Mouse (Mus musculus): ENCODE measurements around the gene Fancd2os.

Gene Fancd2os

DNA sequence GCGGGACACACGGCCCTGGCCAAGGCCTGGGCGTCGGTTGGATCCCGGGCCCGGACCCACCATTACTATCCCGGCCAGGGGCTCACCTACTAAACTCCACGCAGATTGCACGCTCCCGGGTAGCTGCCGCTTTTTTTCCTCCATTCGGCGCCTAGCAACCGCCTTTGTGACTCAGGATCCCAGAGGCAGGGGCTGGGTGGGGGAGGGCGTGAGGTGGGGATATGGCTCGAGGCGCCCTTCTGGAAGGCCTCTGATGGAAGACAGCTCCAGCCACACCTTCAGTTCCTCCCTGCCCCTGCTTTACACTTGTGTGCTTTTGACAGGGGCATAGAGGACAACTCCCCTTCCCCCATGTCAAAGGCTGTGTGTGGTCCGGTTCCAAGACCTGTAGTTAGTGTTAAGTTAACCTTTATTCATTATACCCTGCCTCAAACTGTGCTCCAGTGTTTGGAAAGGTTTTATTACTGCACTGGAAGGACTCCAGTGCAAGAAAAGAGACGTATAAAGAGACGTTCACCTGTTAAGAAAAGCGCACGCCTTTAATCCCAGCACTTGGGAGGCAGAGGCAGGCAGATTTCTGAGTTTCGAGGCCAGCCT lies at the start of gene Fancd2os:
Fancd2os (minus strand) TSS at position 173 of the 597 bp plus-strand sequence.
- no peak for DNase-seq

DNA sequence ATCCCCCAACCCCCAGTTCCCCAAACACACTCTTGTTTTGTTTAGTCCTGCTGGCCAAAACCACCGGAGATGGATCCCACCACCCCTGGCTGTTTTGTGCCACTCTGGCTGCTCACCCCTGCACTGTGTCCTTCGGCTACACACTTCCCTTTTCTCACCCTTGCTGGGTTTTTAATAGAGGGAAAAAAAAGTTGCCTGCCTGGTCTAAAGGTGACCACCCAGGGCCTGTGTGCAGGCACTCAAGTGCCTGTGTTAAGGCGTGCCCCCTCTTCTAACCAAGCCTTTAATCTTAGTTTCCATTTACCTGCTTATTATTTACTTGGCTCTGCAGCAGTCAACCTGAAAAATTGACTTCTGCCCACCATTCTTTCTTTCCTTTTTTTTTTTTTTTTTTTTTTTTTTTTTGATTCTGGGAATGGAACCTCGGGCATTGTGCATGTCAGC lies 49.7 kb upstream of the Fancd2os start:
- no peak for DNase-seq

DNA sequence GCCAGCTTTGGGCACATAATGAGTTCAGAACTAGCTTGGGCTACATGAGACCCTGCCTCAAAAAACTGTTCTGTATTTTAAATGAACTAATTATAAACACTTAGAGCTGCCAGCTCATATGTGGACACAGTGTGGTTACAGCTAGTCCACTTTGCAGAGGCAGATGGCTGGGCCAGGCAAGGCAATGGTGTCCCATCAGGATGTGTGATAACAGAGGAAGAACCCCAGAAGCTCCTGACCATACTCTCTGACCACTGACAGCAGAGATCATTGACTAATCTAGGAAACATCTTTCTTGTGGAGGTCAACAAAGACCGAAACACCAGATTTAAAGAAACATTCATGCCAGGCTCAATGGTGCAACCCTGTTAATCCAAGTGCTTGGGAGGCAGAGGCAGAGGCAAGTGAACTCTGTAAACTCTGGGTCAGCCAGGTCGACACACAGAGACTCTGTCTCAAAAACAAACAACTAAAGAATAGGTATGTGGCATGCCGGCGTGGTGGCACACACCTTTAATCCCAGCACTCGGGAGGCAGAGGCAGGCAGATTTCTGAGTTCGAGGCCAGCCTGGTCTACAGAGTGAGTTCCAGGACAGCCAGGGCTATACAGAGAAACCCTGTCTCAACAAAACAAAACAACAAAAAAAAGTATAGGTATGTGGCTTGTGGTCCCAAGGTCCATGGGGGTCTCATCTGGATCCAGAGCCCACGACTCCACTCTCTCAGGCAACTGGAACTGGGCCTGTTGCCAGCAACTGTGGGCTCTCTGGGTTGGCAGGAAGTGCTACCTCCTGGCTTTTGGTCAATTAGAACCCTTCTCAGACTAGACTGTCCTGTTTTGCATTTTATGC lies 49.1 kb upstream of the Fancd2os start:
- DNase-seq = no peak

DNA sequence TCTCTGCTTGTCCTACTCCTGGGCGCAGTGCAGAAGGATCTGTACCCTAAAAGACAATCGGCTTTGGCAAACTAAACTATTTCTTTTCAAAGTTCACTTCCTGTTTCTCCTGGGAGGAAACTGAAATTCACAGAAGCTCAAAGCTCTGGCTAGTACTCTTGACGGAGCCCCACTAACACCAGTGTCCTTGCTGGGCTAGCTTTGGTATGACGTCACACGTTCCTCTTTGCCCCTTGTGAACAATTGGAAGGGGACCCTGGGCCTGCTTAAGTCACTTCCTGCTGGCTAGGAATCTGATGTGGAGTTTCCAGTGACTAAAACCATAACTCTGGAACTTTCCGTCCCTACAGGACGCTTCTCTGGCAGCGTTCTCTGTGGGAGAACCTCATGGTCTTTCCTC lies 44.3 kb upstream of the Fancd2os start:
- DNase-seq = no peak

DNA sequence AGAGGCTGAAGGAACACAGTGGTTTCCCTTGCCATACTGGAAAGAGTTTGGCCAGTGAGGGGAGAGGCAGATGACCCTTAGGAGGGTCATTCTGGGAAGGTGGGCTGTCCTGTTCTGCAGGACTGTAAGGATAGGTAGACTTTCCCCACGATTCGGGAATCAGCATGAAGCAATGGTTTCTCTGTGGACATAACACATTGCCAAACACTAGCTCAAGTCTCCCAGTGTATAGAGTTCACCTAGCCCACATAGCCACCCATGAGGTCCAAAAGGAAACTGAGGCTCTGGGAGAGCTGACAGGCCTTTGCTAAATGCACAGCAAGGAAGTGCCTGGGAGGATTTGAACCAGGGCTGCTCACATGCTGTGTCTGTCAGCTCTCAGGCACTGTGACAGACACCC lies 43.5 kb upstream of the Fancd2os start:
- DNase-seq = no peak

DNA sequence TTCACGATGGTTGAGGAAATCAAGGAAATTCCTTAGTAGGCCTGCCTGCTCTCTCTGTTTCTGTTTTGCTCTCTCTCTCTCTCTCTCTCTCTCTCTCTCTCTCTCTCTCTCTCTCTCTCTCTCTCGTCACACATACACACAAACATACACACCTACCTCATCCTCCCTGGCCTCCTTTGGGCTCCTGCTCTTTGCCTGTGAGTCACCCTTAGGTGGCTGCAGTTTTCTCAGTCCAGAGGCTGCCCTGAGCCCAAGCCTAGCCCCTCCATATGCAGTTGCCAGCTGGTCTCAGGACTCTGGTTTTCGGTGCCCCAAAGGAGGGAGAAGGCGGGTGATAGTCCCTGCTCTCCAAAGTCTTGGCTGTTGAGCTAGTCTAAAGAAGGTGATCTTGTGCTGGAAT lies 42.5 kb upstream of the Fancd2os start:
- no peak for DNase-seq

DNA sequence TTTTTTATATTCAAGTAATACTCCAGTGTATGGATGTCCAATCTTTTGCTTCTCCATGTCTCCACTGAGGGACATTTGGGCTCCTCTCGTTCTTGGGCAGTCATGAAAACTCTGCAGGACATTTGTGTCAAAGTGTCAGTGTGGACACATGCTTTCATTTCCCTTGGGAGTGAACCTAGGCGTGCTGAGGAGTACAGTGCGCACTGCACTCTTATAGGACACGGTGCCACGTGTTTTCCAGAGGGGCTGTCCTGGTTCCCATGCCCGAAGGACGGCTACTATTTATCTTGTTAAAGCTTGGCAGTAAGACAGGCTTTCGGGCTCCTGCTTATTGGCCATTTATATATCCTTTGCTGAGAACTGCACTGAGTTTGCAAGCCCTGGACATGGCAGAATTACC lies 42.1 kb upstream of the Fancd2os start:
- no peak for DNase-seq

DNA sequence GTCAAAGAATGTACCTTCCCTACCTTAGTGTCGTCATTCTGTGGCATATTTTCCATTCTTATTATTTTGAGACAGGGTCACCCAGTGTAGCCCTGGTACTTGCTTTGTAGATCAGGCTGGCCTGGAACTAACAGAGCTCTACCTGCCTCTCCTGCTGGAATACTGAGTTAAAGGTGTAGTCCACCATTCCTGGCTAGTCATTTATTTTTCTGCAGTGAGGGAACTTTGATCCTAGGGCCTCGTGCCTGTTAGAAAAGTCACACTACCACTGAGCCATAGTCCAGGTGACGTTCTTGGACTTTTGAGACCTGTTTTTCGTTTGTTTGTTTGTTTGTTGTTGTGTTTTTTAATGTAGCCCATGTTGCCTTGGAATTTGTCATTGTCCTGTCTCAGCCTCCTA lies 38.7 kb upstream of the Fancd2os start:
- no peak for DNase-seq

DNA sequence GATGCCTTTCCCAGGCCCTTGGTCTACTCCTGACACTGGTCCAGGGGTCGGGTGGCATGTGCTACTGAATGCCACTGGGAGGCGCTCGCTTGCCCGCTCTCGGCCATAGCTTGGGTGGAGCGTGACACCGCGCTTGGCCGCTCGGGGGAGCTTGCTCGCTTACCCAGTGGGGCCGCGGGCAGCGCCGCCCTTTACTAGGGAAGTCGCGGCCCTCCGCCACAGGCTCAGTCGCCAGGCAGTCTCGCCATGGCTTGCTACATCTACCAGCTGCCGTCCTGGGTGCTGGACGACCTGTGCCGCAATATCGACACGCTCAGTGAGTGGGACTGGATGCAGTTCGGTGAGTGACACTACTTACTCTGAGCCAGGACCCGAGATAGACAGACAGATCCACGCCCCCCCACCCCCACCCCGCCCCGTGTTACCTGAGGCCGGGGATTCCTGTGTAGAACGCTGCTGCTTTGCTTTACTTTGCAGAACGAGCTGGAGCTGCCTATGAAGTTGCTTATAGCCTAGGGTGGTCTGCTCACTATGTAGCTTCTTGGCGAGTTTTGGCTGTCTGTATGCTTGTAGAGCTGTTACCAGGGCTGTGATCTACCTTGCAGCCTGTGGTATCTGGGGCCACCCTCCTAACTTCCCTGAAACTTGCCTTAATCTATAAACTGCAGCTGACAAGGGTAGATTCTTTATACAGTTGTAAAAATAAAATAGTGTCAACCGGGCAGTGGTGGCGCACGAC lies 38.0 kb upstream of the Fancd2os start, which contains the start of gene Irak2:
Irak2 (plus strand) TSS at position 166 of the 739 bp plus-strand sequence.
- DNase-seq = peak; percentile 94 to 98

DNA sequence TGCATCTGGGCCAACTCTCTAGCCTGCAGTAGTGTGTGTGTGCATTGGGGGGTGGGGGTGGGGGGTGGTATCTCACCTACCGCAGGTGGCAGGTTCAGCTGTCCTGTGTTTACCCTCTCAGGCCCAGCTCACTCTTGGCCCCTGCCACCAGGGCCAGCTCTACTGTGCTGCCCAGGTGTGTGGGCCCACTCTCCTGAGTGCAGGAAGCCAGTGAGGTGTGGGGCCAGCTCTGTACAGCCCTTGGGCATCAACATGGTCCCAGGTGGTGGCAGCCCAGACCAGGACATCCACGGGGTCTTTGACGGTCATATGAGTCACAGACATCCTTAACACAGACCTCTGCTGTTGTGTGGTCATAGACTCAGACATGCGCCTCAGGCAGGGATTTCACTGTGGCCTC lies 32.3 kb upstream of the Fancd2os start:
- DNase-seq = no peak

DNA sequence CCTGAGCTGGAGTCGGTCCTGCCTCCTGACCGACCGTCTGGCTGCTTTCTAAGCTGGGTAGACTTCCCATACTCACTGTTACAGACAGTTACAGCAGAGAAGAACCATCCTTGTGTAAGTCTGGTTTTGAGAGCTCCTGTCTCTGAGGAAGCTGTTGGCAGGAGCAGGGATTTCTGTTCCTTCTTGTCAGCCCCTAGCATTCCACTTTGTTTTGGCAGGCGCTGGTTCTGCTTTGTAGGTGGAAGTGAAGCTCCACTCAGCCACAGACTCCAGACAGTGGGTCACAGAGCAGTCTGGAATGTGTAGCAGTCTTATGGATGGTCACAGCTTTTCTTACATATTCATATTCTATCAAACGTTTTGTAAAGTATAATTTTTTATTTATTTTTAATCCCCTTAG lies 29.8 kb upstream of the Fancd2os start:
- DNase-seq = no peak

DNA sequence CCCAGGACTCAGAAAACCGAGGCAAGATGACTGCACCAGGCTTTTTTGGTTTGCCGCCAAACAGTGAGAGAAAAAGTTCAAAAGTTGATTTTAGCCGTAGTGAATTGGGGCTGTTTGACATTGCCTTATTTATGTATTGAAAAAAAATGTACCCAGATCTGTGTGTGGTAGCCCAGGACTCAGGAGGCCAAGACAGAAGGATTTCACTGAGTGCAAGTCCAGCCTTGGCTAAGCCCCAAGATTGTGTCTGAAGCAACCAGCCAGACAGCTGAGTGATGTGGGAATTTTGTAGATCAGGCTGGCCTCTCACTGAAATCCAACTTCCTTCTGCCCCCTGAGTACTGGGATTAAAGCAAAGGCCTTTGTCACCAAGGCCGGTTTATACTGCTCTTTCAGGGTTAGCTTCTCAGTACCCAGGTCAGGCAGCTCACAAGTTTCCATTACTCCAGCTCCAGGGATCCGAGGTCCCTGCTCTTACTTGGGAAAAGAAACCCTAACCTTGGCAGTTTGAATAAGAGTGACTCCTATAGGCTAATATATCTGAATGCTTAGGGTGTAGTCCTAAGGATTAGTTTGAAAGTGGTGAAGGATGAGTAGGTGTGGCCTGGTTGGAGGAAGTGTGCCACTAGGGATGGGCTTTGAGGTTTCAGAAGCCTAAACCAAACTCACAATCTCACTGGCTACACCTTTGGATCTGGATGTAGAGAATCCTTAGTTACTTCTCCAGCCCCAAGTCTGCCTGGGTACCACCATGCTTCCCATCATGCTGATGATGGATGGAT lies 24.7 kb upstream of the Fancd2os start:
- peak; percentile 12 to 32 for DNase-seq

DNA sequence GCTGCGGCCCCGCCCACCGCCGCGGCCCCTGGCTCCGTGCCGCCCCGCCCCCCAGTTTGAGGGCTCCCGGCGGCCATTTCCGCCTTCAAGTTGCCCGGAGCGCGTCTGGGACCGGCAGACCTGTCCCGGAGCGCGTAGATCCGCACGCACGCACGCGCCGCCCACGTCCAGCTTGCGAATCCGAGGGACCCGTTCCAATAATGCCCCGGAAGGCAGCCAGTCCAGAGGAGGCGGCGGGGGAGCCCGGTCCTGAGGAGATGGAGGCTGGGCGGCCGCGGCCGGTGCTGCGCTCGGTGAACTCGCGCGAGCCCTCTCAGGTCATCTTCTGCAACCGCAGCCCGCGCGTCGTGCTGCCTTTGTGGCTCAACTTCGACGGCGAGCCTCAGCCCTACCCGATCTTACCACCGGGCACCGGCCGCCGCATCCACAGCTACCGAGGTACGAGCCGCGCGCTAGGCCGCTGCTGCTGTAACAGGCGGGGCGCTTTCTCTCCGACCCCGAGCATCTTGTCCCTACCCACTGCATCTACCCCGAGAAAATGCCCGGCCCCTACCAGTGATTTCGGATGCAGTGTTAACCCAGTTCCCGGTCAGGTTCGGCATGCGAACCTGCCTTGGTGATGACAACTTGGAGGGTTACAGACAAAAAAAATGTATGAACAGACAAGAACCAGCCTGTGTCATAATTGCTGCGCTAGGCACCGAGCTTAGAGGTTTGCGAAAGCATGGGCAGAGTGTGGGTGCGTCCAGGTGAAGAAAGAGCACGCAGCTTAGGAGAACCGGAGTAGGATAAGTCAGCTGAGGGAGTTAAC lies 23.6 kb upstream of the Fancd2os start, which contains the start of gene Vhl:
Vhl (plus strand) TSS at position 19 of the 811 bp plus-strand sequence.
- peak; percentile 85 to 88 for DNase-seq

DNA sequence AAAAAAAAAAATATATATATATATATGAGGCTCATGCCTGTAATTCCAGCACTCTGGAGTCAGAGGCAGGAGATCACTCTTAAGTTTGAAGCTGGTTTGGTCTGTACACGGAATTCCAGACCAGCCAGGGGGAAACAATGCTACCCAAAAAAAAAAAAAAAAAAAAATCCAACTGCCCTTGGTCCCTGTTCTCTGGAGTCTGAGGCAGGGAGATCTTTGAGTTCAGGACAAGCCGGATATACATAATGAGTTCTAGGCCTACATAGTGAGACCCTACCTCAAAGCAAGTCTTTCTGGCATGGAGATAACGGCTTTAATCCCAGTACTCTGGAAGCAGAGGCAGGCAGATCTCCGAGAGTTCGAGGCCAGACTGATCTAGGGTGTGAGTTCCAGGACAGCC lies 22.9 kb upstream of the Fancd2os start:
- DNase-seq = no peak

DNA sequence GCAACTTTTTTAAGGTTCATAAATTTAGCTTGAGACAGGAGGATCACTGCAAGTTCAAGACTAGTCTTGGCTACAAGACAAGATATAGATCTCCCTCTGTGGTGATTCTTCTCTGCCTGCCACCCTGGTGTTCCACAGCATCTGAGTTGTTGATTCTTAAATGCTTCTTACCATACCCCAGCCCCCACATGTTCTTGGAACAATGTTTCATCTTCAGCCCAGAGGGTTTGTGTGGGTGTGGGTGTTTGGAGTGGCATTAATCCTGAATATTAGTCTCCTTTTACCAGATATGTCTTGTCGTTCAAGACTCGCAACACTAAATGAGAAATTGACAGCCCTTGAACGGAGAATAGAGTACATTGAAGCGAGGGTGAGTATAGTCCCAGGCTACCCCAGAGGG lies 15.0 kb upstream of the Fancd2os start:
- no peak for DNase-seq

DNA sequence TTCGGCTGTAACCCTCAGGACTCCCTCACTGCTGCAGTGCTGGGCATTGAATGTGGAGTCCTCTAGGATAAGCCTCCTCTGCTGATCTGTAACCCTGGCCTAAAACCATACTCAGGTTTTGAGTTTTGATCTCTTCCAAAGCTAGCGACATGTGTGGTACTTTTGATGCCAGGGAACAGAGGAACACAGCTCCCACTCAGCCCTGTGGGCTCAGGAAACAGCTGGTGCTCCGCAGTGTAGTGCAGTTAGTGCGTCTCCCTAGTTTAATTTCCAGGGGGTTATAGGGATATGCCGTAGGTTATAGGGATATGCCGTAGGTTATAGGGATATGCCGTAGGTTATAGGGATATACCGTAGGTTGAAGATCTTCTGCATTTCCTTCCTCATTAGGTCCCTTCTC lies 14.5 kb upstream of the Fancd2os start:
- DNase-seq = no peak

DNA sequence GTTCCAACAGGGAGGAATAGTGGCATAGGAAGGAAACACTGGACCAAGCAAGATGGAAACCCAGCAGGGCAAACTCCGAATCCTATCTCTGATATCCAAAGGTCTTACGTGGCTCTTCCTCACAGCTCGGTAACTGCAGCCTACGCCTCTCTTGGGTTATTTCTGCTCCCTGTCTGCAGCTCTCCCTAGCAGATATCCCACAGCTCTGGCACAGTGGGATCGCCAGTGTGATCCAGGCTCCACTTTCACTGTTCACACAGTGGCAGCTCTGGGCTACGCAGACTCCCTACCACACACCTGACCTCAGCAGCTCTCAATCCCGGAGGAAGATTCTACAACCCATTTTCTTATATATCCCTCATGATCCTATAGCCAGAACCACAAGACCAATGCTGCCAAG lies 13.6 kb upstream of the Fancd2os start:
- no peak for DNase-seq

DNA sequence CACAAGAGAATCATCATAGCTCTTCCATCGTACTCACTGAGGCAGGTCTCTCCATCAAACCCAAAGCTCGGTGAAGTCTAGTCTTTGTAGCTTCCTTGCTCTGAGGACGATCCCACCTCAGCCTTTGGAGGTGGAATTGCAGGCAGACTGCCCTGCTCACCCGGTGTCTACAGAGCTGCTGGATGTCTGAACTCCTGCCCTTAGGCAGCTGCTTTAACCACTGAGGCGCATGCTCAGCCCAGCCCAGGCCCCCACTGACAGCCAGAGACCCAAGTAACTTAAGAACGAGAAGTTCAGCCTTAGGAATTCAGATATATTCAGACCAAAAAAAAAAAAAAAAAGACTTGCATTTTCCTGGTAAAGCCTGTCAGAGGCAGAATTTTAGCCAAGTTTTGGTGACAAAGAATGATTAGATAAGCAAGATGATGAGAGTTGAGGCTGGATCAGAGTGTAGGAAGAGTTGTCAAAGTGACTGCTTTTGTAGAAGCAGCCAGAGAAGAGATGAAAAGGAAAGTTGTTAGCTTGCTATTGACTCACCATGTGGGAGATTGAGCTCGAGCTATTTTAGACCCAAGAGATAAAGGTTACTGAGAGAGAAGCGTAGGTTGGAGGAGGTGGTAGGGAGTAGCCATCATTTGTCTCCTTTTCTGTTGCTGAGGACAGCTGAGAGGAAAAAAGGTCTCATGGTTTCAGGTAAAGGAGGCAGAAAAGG lies 11.9 kb upstream of the Fancd2os start:
- DNase-seq = no peak

DNA sequence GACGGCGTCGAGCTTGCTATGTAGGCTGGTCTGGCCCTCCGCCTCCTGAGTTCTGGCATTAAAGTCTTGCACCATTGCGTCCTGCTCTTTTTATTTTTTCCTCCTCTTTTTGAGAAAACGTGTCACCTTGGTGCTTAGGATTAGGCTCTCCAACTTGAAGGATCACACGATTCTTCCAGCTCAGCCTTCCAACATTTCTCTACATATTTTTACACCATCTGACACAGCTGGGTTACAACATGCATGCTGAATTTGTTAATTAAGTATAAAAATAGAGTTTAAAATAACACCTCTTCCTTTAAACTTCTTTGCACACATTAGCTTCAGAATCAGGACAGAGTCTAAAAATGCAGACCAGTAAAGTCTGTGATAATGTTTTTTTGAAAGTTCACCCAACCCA lies 8.8 kb upstream of the Fancd2os start:
- DNase-seq = no peak

DNA sequence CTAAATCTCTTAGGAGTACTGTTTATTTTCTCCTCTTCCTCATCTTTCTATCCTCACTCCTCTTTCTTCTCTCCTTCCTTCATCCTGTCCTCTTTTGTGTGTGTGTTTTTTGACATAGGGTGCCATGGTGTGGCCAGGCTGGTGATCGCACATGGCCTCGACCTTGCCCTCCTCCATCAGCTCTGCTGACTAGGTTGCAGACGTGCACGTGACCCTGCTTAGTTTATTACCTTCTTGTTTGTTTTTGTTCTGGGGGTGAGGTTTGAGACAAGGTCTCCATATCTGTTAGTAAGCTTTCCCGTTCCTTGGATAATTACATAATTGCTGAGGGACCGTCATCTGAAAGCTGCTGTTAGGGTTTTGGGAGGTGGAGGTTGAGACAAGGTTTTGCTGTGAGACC lies 8.4 kb upstream of the Fancd2os start:
- no peak for DNase-seq

DNA sequence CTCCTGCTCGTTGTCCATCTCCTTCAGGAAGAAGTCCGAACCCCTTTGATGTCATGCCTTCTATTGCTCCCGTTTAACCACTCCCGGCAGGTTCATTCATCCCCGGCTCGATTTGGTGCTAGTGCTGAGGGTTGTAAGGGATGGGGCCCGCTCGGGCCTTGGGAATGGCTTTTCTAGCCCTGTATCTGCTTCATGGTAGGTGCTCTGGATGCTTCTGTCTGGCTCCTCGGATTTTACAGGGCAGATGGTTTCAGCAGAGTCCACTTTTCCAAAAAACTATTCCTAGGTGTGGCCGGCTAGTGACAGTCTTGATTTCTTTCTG lies 4.7 kb upstream of the Fancd2os start:
- DNase-seq = no peak

Measured in cerebellum, postnatal 25 days (tissue).